Mouse (Mus musculus) spleen, postnatal 10 days (tissue): ENCODE results near the gene Tspan2.

Experiments used
- DNase-seq, 2 experiments: peaks; one replicate each; pipeline ENCODE4 v3.0.0; 2021 to 2022; ENCODE audit warnings: low spot score in 2 of 2

Gene Tspan2

DNA sequence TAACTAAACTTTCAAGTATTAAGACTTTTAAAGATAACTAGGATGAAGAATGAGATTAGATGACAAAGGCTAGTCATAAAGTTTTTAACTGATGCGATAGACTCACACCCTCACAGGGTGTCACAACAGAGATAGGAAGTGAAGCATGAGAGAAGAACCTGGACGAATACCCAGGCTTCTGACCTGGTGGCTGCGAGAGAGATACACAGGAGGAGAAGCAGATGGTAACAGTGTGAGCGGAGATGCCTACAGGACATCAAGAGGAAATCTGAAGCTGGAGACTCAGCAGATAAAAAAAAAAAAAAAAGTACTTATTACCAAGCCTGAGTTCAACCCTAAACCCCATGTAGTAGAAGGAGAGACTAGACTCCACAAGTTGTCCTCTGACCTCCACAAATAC is 38.7 kb downstream of the Tspan2 start:
- no peak for DNase-seq

DNA sequence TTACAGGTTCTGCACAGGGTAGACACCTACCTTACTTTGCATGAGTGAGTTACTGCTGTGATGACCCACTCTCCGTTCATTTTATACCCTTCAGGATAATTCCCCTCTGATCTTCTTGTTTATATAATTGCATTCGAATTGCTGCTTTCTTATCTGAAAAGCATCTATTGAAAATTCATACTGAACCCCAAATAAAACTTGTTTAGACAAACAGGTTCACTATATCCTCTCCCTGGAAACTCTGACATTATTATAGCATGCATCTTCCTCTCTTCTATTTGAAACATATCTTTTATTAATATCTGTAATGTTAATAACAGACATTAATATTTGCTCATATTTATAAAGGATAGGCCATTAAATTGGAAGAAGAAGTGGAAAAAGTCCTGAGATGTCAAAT is 48.3 kb downstream of the Tspan2 start, which contains the start of gene Tshb:
Gene Tshb, minus strand, starts transcription at position 101 of the 400 bp plus-strand sequence.
- no peak for DNase-seq

GRCm38 (mm10) chr3:102787369-102787768 is 53.0 kb downstream of the Tspan2 start:
- no peak for DNase-seq

GRCm38 (mm10) chr3:102803937-102804336 is 69.6 kb downstream of the Tspan2 start:
- peak; percentile 25 to 84 for DNase-seq

- no peak for DNase-seq
Observed at GRCm38 (mm10) chr3:102842386-102842785, 108.1 kb downstream of the Tspan2 start.

DNA sequence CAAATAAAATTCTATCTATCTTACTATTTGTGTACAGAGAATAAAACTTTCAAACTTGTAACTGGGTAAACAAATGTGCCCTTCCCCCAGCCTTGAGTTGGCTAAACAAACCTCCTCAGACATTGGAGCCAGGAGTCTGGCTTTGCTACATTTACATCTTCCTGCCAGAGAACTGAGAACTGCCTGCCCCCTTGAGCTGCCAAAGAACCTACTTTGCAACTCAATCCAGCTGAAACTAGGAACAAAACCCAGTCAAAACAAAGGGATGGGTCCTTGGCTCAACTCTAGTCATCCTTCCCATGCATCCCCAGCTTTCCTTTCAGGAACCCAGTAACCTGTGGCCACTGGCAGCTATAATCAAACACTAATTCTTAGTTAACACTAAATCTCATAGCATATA is 114.3 kb downstream of the Tspan2 start:
- DNase-seq = no peak
